Mouse (Mus musculus): ENCODE data around the gene Gm11634.

The Gm11634 gene

DNA sequence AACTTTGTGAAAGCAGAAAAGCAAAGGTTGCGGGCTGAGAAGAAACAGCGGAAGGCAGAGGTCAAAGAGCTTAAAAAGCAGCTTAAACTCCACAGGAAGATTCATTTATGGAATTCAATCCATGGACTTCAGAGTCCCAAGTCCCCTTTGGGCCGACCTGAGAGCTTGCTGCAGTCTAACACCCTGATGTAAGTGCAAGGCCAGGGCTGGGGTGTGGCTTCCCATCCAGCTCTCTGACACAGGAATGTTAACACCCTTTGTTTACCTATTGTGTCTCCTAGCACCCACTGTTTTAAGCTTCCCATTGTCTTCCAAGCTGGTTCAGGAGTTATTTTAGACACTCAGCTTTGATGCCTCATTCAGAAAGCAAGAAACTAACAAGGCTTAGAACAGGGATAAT is 30.6 kb downstream of the Gm11634 start:
- no peak for DNase-seq (ENCODE audit: extremely low spot score, low spot score)

DNA sequence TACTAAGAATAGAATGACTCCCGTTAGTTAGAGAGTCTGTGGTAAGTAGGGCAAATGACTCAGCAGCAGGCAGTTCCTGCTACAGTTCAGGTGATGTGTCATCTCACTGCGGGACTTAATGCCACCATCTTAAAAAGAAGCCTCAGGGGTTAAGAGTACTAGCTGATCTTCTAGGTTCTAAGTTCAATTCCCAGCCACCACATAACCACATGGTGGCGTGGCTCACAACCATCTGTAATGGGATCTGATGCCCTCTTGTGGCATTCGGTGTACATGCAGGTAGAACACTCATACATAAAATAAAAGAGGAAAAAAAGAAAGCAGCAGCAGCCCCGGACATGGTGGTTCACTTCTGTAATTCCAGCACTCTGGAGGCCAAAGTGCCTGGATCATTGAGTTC is 36.7 kb downstream of the Gm11634 start:
- peak; percentile 44 for DNase-seq (ENCODE audit: extremely low spot score, low spot score)

DNA sequence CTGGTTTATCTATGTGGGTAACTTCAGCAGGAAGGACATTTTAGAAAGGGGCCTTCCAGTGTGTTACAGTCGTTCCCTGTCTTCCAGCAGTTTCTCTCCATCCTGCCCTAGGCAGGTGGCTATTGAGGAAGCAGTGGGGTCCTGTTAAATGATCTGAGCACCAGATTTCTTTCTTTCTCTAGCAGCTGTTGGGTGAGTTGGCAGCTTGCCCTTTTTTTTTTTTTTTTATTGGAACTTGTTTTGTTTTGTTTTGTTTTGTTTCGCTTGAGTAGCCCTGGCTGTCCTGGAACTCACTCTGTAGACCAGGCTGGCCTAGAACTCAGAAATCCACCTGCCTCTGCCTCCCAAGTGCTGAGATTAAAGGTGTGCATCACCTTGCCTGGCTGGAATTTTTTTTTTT is 42.1 kb downstream of the Gm11634 start:
- DNase-seq (ENCODE audit: extremely low spot score, low spot score): no peak

DNA sequence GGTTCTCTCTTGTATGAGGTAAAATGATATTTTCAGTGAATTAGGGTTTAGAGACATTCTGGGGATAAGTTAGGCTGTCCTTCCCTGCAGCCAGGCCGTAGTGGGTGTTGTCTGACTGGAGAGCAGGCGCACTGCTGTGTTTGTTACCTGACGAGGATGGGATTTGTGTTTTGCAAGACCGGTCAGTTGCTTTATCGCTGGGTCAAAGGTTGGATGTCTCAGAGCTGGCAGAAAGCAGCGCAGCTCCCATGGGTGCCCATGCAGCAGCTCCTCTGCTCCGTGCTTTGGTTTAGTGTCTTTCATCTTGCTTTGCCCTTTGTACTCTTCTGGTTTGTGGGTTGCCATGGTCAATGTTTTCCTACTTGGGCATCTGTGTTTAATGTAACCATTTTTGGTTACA is 42.5 kb downstream of the Gm11634 start:
- no peak for DNase-seq (ENCODE audit: extremely low spot score, low spot score)

DNA sequence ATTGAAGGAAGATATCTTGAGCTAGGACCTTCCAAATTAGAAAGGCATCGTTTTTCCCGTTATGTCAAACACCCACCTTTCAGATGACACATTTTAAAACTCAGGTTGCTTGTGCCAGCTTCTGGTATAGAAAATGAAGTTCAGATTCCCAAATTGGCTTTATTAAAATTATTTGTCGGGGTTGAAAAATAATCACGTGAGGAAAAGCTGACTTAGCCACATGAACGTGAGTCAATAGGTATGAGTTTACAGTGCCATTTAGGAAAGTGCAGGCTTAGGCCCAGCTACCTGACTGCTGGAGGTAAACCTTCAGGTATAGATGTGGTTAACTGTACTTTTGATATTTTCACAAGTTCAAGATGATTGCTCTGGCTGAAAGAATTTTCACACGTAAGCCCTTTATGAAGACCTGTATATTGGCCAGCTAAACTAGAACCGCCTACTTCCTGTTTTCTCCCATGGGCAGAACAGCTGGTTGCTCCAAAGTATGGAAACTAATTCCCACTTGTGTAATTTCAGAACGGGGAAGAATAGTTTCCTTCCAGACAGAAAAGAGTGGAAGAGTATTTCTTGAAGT is 45.6 kb downstream of the Gm11634 start:
- no peak for DNase-seq (ENCODE audit: extremely low spot score, low spot score)

DNA sequence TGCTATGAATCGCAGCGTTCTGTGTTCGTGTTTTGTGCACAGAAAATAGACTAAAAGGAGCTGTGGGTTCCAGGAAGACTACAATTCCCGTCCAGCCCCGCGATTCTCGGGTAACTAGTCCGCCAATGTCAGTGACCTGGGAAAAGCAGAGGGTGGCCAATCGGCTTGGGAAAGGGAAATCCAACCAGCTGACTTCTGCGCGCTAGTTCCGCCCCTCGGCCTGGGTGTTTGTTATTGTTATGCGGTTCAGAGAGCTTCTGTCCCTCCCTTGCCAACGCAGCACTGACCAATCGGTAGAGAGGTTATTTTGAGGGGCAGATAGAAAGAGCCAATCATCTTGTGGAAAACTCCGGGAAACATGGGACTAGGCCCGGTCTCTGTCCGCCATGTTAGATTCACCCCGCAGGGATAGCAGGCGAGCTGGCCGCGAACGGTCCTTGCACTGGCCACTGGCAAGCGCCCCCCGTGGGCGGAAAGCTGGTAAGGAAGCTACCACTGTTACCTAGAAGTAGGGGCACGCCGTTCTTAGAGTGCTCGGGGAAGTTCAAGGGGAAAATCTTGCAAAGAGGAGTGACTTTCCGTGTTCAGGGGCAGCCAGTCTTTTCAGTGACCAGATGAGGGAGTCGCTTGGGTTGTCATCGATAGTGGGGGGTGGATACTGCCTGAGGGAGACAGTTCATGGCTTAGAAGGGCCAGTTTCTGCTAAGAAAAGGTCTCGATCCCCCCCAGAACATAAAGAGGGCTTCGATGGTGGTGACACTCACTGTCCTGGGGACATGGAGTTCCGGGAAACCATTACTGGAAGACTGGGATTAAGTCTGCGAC is 46.4 kb downstream of the Gm11634 start:
- no peak for DNase-seq (ENCODE audit: extremely low spot score, low spot score)

DNA sequence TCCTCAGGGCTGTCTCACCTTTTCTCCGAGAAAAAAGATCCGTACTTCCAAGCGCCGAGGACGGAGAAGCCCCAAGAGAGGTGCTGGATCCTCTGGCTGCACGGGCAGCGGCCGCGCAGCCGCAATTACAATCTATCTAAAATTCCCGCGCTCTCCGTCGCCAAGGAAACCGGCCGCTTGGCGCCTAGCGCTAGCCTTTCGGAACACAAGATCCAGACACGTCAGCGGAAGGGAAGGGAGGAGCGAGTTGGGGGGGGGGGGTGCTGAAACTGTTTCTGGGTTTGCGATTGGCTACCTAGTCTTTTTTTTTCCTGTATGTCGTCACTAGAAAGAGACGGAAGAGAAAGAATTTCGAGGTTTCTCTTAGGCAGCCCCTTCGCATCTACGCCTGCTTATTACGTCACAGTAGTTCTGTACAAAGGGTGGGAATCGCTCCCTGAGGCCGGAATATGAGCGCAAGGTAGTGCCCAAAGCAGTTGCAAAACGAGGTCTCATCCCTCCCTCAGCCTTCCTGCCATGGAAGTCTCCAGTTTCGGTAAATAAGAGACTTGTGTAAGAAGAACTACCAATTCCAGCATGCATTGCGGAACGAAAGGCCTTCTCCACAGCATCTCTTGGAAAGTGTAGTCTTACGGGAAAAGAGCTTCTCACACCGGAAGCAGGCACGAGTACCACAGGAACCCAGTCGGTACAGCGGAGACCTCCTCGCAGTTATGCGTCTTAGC is 47.1 kb downstream of the Gm11634 start, which contains the start of the genes Brca1 and Nbr1:
TSS of gene Brca1 (minus strand) at position 205 of the 725 bp plus-strand sequence.
TSS of gene Nbr1 (plus strand) at position 399 of the 725 bp plus-strand sequence.
- DNase-seq (ENCODE audit: extremely low spot score, low spot score): peak; percentile 98

DNA sequence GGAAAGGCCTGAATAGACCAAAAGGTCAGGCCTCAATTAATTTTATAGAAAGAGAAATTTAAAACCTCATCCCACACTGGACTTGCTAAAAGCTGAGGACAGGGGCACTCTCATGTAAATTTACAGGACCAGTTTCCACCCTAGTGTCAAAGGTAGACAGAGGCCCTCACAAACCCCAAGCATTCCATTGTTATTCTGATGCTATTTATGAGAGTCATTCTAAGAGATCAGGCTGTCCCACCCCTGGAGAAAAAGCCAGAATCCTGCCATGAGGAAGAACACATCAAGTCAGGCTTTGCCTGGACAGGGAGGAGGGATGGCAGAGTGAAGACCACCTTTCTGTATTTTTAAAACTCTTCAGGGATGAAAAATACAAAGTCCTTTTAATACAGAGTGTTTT is 50.5 kb downstream of the Gm11634 start:
- DNase-seq (ENCODE audit: extremely low spot score, low spot score): no peak

DNA sequence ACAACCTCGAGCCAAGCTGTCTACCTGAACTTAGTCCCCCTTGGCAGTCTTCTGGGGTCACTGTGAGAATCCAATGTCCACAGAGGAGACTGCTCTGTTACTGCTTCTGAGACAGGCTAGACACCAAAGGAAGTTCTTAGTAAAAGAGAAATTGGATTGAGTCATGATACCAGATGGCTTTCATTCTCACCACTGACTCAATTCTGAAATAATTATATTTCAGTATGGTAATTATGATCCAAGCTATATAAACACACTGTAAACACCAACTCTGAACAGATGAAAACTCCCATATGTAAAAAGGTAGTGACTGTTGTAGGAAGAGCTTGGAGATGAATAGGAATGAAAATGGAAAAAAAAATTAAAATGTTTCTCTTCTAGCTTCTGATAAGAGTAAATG is 54.9 kb downstream of the Gm11634 start:
- no peak for DNase-seq (ENCODE audit: extremely low spot score, low spot score)

All from neural tube, embryonic 10.5 days (tissue).